Mouse (Mus musculus) thymus, adult 2 months (tissue): ENCODE results near the gene Cryz. TPM values are rescaled to one million over a fixed set of nuclear protein-coding genes. Genes with fewer than 3 reads are reported as not detected.
A peak's percentile ranks its signal among the peaks of the same experiment; 100 is the strongest.

ENCODE experiments used
- DNase-seq: peaks from one replicate; pipeline ENCODE4 v3.0.0; 2021
- H3K27ac ChIP-seq: fragments of 200-500 bp; 2 replicates; pipeline ENCODE4 v1.5.1; 2012; ENCODE audit warnings: low read length, control low read depth; ENCODE audit not compliant: control insufficient read depth, insufficient read depth
- H3K27me3 ChIP-seq: fragments of 200-500 bp; 2 replicates; pipeline ENCODE4 v1.6.1; 2012; ENCODE audit warnings: mild to moderate bottlenecking, low read length, moderate library complexity, mixed read lengths; ENCODE audit not compliant: control insufficient read depth, insufficient read depth
- H3K36me3 ChIP-seq: fragments of 200-500 bp; 2 replicates; pipeline ENCODE4 v1.6.1; 2012; ENCODE audit warnings: mild to moderate bottlenecking, low read length, moderate library complexity; ENCODE audit not compliant: control insufficient read depth, insufficient read depth
- H3K4me1 ChIP-seq: fragments of 200-500 bp; replicated peaks from 2 replicates; pipeline ENCODE4 v1.6.1; 2012; ENCODE audit warnings: low read length; ENCODE audit not compliant: control insufficient read depth, insufficient read depth
- H3K4me3 ChIP-seq: fragments of 200-500 bp; 2 replicates; pipeline ENCODE4 v1.5.1; 2012; ENCODE audit warnings: mild to moderate bottlenecking, low read length, control low read depth, moderate library complexity; ENCODE audit not compliant: control insufficient read depth, insufficient read depth
- CTCF ChIP-seq: fragments of 200-500 bp; IDR thresholded peaks from 2 replicates; pipeline ENCODE4 v1.5.1; 2012; ENCODE audit warnings: mild to moderate bottlenecking, control low read depth, low read length, moderate library complexity, borderline replicate concordance; ENCODE audit not compliant: control insufficient read depth, poor library complexity, insufficient read depth; ENCODE audit errors: extremely low read depth
- POLR2A ChIP-seq: fragments of 200-500 bp; IDR thresholded peaks from 2 replicates; pipeline ENCODE4 v1.6.1; 2012; ENCODE audit warnings: mild to moderate bottlenecking, low read length, control low read depth, moderate library complexity; ENCODE audit not compliant: control insufficient read depth, poor library complexity, insufficient read depth; ENCODE audit errors: extremely low read depth
- WGBS: fragments of 180-500 bp; shearing (Covaris S2); methylation state at CpG from one replicate; pipeline ENCODE4 v1.1.7; 2018; 5-methylcytosine and 5-hydroxymethylcytosine counted together
- polyA plus RNA-seq: library from polyadenylated mRNA; depleted of rRNA; stranded (reverse); fragments of >200 nt; gene quantifications from 2 replicates; pipeline ENCODE4 v1.2.3, GENCODE M21; 2012; rRNA removed

The Cryz gene
- polyA plus RNA-seq: 2.3 and 2.9 TPM in 2 replicates

DNA sequence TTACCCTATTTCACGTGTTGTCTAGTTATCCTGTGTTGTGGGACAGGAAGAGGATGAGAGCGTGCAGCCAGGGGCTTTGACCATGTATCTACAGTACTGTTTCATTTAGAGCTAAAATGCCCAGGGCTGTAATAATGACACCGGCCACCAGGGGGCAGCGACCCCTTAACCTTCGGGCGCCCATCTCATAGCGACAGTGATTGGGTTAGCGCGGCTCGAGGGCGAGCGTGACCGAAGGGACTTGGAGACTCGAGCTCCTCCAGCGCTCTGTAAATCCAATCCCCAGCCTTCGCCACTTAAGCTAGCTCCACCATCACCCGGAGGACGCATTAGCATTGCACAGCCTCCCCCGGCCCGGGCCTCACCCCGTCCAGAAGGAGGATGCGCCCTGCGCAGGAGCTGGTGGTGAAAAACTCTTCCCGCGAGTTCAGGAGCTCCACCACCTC is at the start of gene Cryz:
TSS of gene Cryz (plus strand) at position 224 of the 446 bp plus-strand sequence.
- Histone ChIP-seq H3K27ac (no peak within 1 kb of the TSS), H3K4me3 (peak within 1 kb of the TSS; percentile 97), H3K27me3 (no peaks in the 10 kb centered on the region), H3K4me1 (peaks cover 8% of the 10 kb centered on the region), H3K36me3 (no peaks in the 10 kb centered on the region)
- DNase-seq: peak; percentile 89
- TF ChIP-seq POLR2A (no peak), CTCF (peak; percentile 82; the same call in 1 of the 2 replicates)
- WGBS: 1% methylated on average over 25 of the region's 25 CpGs

DNA sequence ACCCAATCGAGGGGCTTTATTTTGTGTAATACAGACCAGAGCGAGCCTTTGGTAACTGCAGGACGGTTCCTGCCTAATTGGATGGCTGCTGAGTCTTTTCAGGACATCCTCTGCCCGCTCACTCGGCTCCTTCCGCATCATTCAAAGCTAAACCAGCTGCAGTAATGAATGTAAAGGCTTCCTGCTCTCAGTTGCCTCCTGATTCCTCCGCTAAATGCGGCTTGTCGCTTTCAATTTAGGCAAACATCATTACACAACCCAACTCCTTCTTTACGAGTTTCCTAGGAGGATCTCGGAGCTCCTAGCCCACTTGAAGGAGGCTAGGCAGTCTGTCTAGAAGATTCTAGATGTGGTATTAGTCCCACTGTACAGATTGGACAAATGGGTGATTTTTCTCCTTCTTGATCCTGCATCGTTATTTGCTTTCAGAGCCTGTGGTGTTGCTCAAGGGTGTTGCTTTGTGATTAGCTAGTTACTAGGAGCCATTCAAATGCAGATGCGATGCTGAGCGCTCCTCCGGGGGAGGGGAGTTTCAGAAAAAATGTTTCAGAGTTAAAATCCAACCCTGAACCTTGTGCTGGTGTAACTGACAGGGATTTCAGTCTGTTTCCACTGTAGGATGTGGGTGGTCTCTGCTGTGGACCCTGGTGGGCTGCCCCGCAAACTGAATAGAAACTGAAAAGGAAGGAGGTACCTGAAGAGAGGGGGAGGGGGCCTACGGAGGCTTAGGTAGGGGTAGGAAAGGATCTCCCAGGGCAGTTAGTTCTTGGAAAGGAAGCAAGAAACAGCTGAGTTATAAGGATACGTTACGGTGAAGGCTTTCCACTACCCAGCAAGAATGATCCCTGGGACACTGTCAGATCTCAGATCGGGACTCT is 48.7 kb upstream of the Cryz start:
- Histone ChIP-seq H3K4me3 (no peak overlapping the region), H3K4me1 (no peaks in the 10 kb centered on the region), H3K27ac (no peak overlapping the region), H3K36me3 (no peaks in the 10 kb centered on the region), H3K27me3 (no peaks in the 10 kb centered on the region)
- no peak for DNase-seq
- 20% methylated on average over 20 of the region's 20 CpGs for WGBS
- TF ChIP-seq CTCF (no peak), POLR2A (no peak)

DNA sequence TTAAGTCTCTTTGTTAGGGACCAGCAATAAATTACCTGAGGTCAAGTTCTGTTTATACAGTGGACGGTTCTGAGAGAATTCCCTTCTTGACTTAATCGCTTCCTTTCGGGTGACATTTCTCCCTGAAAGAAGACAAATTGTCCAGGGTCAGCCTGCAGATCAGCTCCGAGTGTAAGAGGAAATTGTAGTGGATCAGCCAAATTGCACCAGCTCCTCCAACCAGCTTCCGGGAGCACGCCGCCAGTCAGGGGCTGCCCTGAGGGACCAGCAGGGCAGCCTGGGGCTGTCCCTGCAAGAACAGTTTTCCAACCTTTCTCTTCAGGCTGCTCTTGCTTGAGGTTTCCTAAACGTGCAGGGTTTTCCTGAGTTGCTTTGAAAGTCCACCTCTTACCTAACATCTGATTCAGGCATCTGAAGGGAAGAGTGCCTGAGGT is 47.6 kb upstream of the Cryz start:
- Histone ChIP-seq H3K27ac (no peak overlapping the region), H3K27me3 (no peaks in the 10 kb centered on the region), H3K4me1 (no peaks in the 10 kb centered on the region), H3K36me3 (no peaks in the 10 kb centered on the region), H3K4me3 (no peak overlapping the region)
- no peak for DNase-seq
- TF ChIP-seq CTCF (no peak), POLR2A (no peak)
- WGBS: 31% methylated on average over 8 of the region's 8 CpGs

DNA sequence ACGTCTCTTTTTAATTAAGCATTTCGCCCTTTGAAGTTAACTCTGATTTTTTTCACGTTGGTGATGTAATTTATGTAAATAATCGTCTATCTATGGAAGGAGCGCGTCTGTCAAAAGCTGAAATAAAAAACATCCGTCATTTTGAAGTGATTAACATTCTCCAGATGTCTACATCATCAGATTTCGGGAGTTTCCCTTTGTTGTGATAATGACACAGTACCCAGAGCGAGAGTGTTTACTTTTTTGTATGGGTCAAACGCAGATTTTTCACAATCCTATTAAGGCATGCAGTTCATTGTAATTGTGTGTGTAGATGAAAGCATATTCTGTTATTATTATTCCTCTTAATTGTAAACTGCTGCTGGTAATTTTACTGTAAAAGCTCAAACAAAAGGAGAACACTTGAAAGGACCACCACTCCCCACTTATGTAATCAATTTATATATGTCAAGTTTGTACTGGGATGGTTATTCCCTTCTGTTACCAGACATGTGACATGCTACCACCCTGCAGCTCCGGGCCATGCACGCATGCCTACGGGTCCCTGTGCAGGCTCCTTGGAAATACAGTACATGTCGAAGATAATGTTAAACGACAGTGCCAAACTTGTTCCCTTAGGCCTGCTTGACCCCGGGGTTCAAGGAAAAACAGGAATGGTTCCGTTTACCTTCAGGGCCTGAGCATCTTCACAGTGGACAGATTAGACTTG is 46.0 kb upstream of the Cryz start:
- WGBS: 89% methylated on average over 17 of the region's 17 CpGs
- TF ChIP-seq CTCF (no peak), POLR2A (no peak)

DNA sequence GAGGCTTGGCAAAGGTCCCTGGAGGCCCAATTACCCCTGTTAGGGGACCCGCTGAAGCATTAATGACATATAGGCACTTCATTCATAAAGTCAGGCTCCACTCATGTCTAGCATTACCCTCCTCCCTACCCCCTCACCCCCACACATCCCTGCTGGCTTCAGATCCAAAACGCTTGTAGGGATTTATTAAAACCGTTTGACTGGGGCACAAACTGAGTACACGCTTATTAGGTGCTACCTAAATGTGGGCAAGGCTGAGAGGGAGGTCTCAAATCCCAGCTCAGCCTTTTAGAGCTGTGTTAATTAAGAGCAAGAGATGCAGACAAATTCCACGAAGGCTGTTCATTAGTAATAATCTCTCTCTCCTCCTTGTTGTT is 45.5 kb upstream of the Cryz start:
- no peaks in the 10 kb centered on the region for H3K27me3 ChIP-seq
- no peaks in the 10 kb centered on the region for H3K36me3 ChIP-seq
- H3K27ac ChIP-seq: no peak overlapping the region
- H3K4me3 ChIP-seq: no peak overlapping the region
- no peaks in the 10 kb centered on the region for H3K4me1 ChIP-seq
- no peak for TF ChIP-seq CTCF
- WGBS: 86% methylated on average over 5 of the region's 5 CpGs
- DNase-seq: no peak

More for the DNA sequence above, 46.0 kb upstream of the Cryz start:
- Histone ChIP-seq H3K27ac (no peak overlapping the region), H3K27me3 (no peaks in the 10 kb centered on the region), H3K4me3 (no peak overlapping the region), H3K4me1 (no peaks in the 10 kb centered on the region), H3K36me3 (no peaks in the 10 kb centered on the region)
- no peak for DNase-seq

DNA sequence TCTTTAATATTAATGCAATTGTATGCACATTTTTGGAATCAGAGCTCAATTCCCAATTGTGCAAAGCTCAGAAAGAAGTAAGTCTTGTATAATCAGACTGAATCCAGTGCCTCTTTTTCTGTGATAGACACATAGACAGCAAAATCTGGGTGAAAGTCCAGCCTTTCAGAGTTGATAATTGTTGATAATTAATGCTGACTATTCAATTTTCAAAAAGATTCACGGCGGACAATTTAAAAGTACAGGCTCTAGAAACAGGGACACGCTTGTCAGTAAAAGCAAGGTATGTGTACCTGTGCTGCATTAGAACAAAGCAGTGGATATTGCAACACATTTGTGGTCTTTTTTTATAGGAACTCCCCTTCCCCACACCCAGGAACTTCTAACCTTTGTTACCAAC is 34.3 kb upstream of the Cryz start:
- no peaks in the 10 kb centered on the region for H3K27me3 ChIP-seq
- TF ChIP-seq POLR2A: no peak
- no peak for TF ChIP-seq CTCF
- no peak overlapping the region for H3K4me3 ChIP-seq
- H3K4me1 ChIP-seq: no peaks in the 10 kb centered on the region
- H3K36me3 ChIP-seq: no peaks in the 10 kb centered on the region
- no peak for DNase-seq
- no peak overlapping the region for H3K27ac ChIP-seq
- 96% methylated on average over 3 of the region's 3 CpGs for WGBS

DNA sequence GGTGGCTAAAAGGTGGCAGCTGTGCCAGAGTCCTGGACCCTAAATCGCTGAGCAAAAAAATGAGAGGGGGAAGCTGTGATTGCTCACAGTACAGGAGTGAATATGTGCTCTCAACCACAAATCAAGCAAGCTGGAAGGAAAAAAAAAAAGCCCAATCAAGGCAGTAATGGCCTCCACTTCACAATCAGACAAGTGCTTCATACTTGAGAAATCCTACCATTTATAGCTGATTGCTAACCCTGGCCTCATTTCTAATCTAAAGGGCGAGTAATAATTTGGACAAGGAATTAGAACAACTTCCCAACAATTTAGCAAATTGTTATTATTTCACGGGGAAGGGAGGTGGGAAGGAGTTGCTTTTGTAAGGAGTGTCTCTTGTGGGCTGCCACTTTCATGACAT is 31.1 kb upstream of the Cryz start:
- TF ChIP-seq CTCF (no peak), POLR2A (no peak)
- no peaks in the 10 kb centered on the region for H3K36me3 ChIP-seq
- no peaks in the 10 kb centered on the region for H3K4me1 ChIP-seq
- H3K27me3 ChIP-seq: no peaks in the 10 kb centered on the region
- WGBS: 76% methylated on average over 3 of the region's 3 CpGs
- H3K4me3 ChIP-seq: no peak overlapping the region
- H3K27ac ChIP-seq: no peak overlapping the region
- DNase-seq: no peak
